Comparison of ENCODE assay signal across 8 mouse cellular contexts in genomic region chr8:119574437-119575365, GRCm38 (mm10). TPM values are rescaled to one million over a fixed set of nuclear protein-coding genes. Genes with fewer than 3 reads are reported as not detected.
DNase-seq lines count a peak whose midpoint lies in the region; ATAC-seq and TF ChIP-seq lines count a peak whose summit lies in the region.

Gene Hsdl1, minus strand, starts transcription at chr8:119575183.
Gene Dnaaf1, plus strand, starts transcription at chr8:119575235.

- H3K4me2 ChIP-seq in lung, embryonic 16.5 days (ENCODE audit: low read depth, low read length) = peak within 1 kb of the TSS; percentile 98

- peak; percentile 63 for ATAC-seq in hematopoietic stem cell, adult 5-6 weeks (replicated peaks in 1 of 2; ENCODE audit: insufficient read depth in 1 of 2, low FRiP score in 2 of 2, low TSS enrichment in 1 of 2, low read depth in 1 of 2, poor library complexity in 2 of 2, severe bottlenecking in 2 of 2)
- peak; percentile 88 for ATAC-seq in lung, embryonic 16.5 days (ENCODE audit: low read depth)

- peak within 1 kb of the TSS; percentile 82 for H3K4me3 ChIP-seq in lung, embryonic 16.5 days (ENCODE audit: low read length)
- H3K4me3 ChIP-seq in thymus, adult 2 months (ENCODE audit: control insufficient read depth, insufficient read depth, low read length) = peak within 1 kb of the TSS; percentile 86

- no peaks in the 10 kb centered on the region for H3K36me3 ChIP-seq in lung, embryonic 16.5 days (ENCODE audit: control insufficient read depth, insufficient read depth, low read length)
- H3K36me3 ChIP-seq in thymus, adult 2 months (ENCODE audit: control insufficient read depth, insufficient read depth, low read length) = no peaks in the 10 kb centered on the region

- peak within 1 kb of the TSS; percentile 80 for H3K9ac ChIP-seq in lung, embryonic 16.5 days (ENCODE audit: low read length)

- WGBS in lung, embryonic 16.5 days = under 1% methylated on average over 80 of the region's 97 CpGs
- WGBS in thymus, adult 2 months = under 1% methylated on average over 97 of the region's 97 CpGs

- peak; percentile 39; the same call in 1 of the 2 replicates for TF ChIP-seq CTCF in thymus, adult 2 months (IDR thresholded peaks at IDR 0.05; ENCODE audit: borderline replicate concordance, control insufficient read depth, extremely low read depth, insufficient read depth, low read length, poor library complexity)

- peak; percentile 94 for TF ChIP-seq POLR2A in thymus, adult 2 months (IDR thresholded peaks at IDR 0.05; ENCODE audit: control insufficient read depth, extremely low read depth, insufficient read depth, low read length, poor library complexity)

- peak within 1 kb of the TSS; percentile 38 for H3K27ac ChIP-seq in lung, embryonic 16.5 days (ENCODE audit: low read length)
- H3K27ac ChIP-seq in thymus, adult 2 months (ENCODE audit: control insufficient read depth, insufficient read depth, low read length) = peak within 1 kb of the TSS; percentile 84

- peaks cover 12% of the 10 kb centered on the region for H3K27me3 ChIP-seq in lung, embryonic 16.5 days (ENCODE audit: control insufficient read depth, insufficient read depth, low read depth, low read length)
- no peaks in the 10 kb centered on the region for H3K27me3 ChIP-seq in thymus, adult 2 months (ENCODE audit: control insufficient read depth, insufficient read depth, low read length)

- DNase-seq in MN1 (ENCODE audit: low spot score) = peak; percentile 97
- DNase-seq in cerebellum, adult 8-10 months = peak; percentile 97
- DNase-seq in forelimb bud, embryonic 11.5 days (ENCODE audit: low read depth, low spot score) = peak; percentile 86
- DNase-seq in layer of hippocampus, adult 9-11 months = peak; percentile 92
- peak; percentile 90 for DNase-seq in ovary, adult 18-20 months (ENCODE audit: low spot score)
- DNase-seq in thymus, adult 2 months = peak; percentile 97

- H3K9me3 ChIP-seq in lung, embryonic 16.5 days (ENCODE audit: control insufficient read depth, low read length) = no peaks in the 10 kb centered on the region

- peaks cover 8% of the 10 kb centered on the region; the same call in 1 of the 2 replicates for H3K4me1 ChIP-seq in lung, embryonic 16.5 days (replicated peaks; ENCODE audit: control insufficient read depth, insufficient read depth, low read length)
- peaks cover 42% of the 10 kb centered on the region for H3K4me1 ChIP-seq in thymus, adult 2 months (replicated peaks; ENCODE audit: control insufficient read depth, insufficient read depth, low read length)

RNA-seq across cellular contexts. Expression of gene Hsdl1, which starts in this region (rescaled TPM):
- total RNA-seq in hematopoietic stem cell, adult 5-6 weeks (2017) = 28.0 and 31.6 TPM in 2 replicates
- 29.1 and 30.8 TPM in 2 replicates for polyA plus RNA-seq in lung, embryonic 16.5 days (2015; fragmentation: Nextera tagmentation; extraction: Ambion mirVana)
- 149 and 176 TPM in 2 replicates for polyA plus RNA-seq in thymus, adult 2 months (2012; rRNA removed)

RNA-seq across cellular contexts. Expression of gene Dnaaf1, which starts in this region (rescaled TPM):
- total RNA-seq in hematopoietic stem cell, adult 5-6 weeks (2017) = not detected in 2 replicates
- 2.7 and 3.9 TPM in 2 replicates for polyA plus RNA-seq in lung, embryonic 16.5 days (2015; fragmentation: Nextera tagmentation; extraction: Ambion mirVana)
- 0.90 and 1.1 TPM in 2 replicates for polyA plus RNA-seq in thymus, adult 2 months (2012; rRNA removed)

Comparison
In these comparisons a context has a peak if more than half of its experiments do, and no peak if none do; other contexts are left out.
1. Peak in every context shown above with its lines: DNase-seq, ATAC-seq, H3K4me3 ChIP-seq and H3K27ac ChIP-seq.